Mouse (Mus musculus): Measurements from ENCODE around the gene Hagh. TPM values are rescaled to one million over a fixed set of nuclear protein-coding genes. Genes with fewer than 3 reads are reported as not detected.

Gene Hagh
- total and polyA plus RNA-seq, 3 experiments, result 22.1 to 30.4 (median 22.3) TPM

DNA sequence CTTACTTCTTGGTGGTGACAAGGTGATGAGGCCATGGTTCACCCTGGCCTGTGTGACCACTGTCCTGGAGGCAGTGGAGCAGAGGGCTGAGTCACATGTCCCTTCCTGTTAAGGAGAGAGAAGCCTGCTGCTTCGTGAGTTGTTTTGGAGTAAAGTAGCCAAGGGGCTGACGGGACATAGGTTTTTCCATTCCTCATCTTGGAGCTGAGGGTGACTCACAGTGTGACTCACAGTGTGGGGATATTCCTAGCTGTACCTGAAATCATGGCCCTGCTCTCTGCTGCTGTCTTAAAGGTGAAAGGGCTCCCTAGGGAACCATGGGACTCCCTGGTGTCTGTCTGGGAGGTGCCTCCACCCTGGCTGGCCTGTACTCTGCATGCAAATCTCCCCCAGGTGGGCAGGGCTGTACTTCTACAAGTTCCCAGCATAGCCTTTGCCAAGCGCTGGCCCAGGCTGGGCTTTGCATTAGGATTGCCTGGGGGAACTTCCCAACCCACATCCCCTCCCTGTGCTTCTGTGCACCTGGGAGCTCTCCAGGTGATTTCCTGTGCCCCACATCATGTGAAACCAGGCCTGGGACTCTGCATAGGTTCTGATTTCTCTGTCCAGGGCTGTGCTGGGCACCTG, 16.0 kb downstream of the Hagh start:
- Histone ChIP-seq H3K9me3 (replicated peaks) (no peaks in the 10 kb centered on the region), H3K4me1 (ENCODE audit: insufficient read depth, low read depth, low read length) (peaks cover 39% of the 10 kb centered on the region), H3K36me3 (replicated peaks) (peaks cover 80% of the 10 kb centered on the region), H3K4me3 (ENCODE audit: low read depth, low read length) (no peak overlapping the region), H3K27me3 (ENCODE audit: insufficient read depth, low read length) (no peaks in the 10 kb centered on the region)
- TF ChIP-seq GATA2 (IDR thresholded peaks at IDR 0.05; ENCODE audit: borderline replicate concordance, low read depth, low read length) (no peak), TAL1 (conservative IDR thresholded peaks at IDR 0.05; ENCODE audit: low read depth, low read length) (no peak), POLR2AphosphoS5 (IDR thresholded peaks at IDR 0.05; ENCODE audit: insufficient replicate concordance, low read depth, low read length) (no peak), GATA1 (IDR thresholded peaks at IDR 0.05; ENCODE audit: borderline replicate concordance, low read length) (no peak), CTCF (IDR thresholded peaks at IDR 0.05; ENCODE audit: low read depth, low read length) (no peak)
- DNase-seq (ENCODE audit: low spot score) (no peak), ATAC-seq (ENCODE audit: extremely low read depth, insufficient number of reproducible peaks, low FRiP score, poor library complexity, severe bottlenecking) (no peak)

GRCm38 (mm10) chr17:24856589-24856988, 16.6 kb downstream of the Hagh start:
- ATAC-seq (ENCODE audit: extremely low read depth, insufficient number of reproducible peaks, low FRiP score, poor library complexity, severe bottlenecking), result no peak
- no peak overlapping the region for H3K4me3 ChIP-seq (ENCODE audit: low read depth, low read length)
- no peaks in the 10 kb centered on the region for H3K27me3 ChIP-seq (ENCODE audit: insufficient read depth, low read length)
- TF ChIP-seq POLR2AphosphoS5 (IDR thresholded peaks at IDR 0.05; ENCODE audit: insufficient replicate concordance, low read depth, low read length) (no peak), CTCF (IDR thresholded peaks at IDR 0.05; ENCODE audit: low read depth, low read length) (no peak), GATA2 (IDR thresholded peaks at IDR 0.05; ENCODE audit: borderline replicate concordance, low read depth, low read length) (no peak), GATA1 (IDR thresholded peaks at IDR 0.05; ENCODE audit: borderline replicate concordance, low read length) (no peak), TAL1 (conservative IDR thresholded peaks at IDR 0.05; ENCODE audit: low read depth, low read length) (no peak)
- H3K9me3 ChIP-seq (replicated peaks), result no peaks in the 10 kb centered on the region
- peaks cover 86% of the 10 kb centered on the region for H3K36me3 ChIP-seq (replicated peaks)
- peaks cover 33% of the 10 kb centered on the region for H3K4me1 ChIP-seq (ENCODE audit: insufficient read depth, low read depth, low read length)
- DNase-seq (ENCODE audit: low spot score), result no peak

GRCm38 (mm10) chr17:24857831-24858470, 18.0 kb downstream of the Hagh start:
- no peaks in the 10 kb centered on the region for H3K9me3 ChIP-seq (replicated peaks)
- peaks cover 29% of the 10 kb centered on the region for H3K4me1 ChIP-seq (ENCODE audit: insufficient read depth, low read depth, low read length)
- no peak overlapping the region; the same call in 1 of the 2 replicates for H3K4me3 ChIP-seq (ENCODE audit: low read depth, low read length)
- no peak for TF ChIP-seq TAL1 (conservative IDR thresholded peaks at IDR 0.05; ENCODE audit: low read depth, low read length)
- TF ChIP-seq POLR2AphosphoS5 (IDR thresholded peaks at IDR 0.05; ENCODE audit: insufficient replicate concordance, low read depth, low read length), result no peak
- no peak for TF ChIP-seq GATA1 (IDR thresholded peaks at IDR 0.05; ENCODE audit: borderline replicate concordance, low read length)
- no peak for TF ChIP-seq CTCF (IDR thresholded peaks at IDR 0.05; ENCODE audit: low read depth, low read length)
- TF ChIP-seq GATA2 (IDR thresholded peaks at IDR 0.05; ENCODE audit: borderline replicate concordance, low read depth, low read length), result no peak
- ATAC-seq (ENCODE audit: extremely low read depth, insufficient number of reproducible peaks, low FRiP score, poor library complexity, severe bottlenecking) (no peak), DNase-seq (ENCODE audit: low spot score) (no peak)
- H3K36me3 ChIP-seq (replicated peaks), result peaks cover 92% of the 10 kb centered on the region
- no peaks in the 10 kb centered on the region for H3K27me3 ChIP-seq (ENCODE audit: insufficient read depth, low read length)

DNA sequence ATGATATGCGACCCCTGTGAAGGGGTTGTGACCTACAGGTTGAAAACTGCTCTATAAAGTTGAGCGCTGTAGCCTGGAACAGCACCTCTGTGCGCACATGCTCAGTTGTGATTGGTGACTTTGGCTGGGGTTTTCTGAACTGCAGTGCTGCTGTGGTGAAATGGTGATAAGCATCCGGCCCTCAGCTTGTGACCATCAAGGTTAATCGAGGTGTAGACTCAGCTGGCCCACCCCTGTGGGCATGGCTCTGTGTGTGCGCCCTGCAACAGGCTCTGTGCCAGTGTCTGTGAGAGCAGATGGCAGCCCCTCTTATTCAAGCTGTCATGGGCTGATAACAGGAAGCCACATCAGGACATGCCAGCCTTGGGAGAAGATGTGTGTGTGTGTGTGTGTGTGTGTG, 19.0 kb downstream of the Hagh start:
- Histone ChIP-seq H3K27me3 (ENCODE audit: insufficient read depth, low read length) (no peaks in the 10 kb centered on the region), H3K4me3 (ENCODE audit: low read depth, low read length) (no peak overlapping the region), H3K36me3 (replicated peaks) (peaks cover 93% of the 10 kb centered on the region), H3K4me1 (ENCODE audit: insufficient read depth, low read depth, low read length) (peaks cover 29% of the 10 kb centered on the region), H3K9me3 (replicated peaks) (no peaks in the 10 kb centered on the region)
- peak; percentile 71 for DNase-seq (ENCODE audit: low spot score)
- ATAC-seq (ENCODE audit: extremely low read depth, insufficient number of reproducible peaks, low FRiP score, poor library complexity, severe bottlenecking), result peak; percentile 60
- TF ChIP-seq GATA2 (IDR thresholded peaks at IDR 0.05; ENCODE audit: borderline replicate concordance, low read depth, low read length) (no peak), CTCF (IDR thresholded peaks at IDR 0.05; ENCODE audit: low read depth, low read length) (no peak), POLR2AphosphoS5 (IDR thresholded peaks at IDR 0.05; ENCODE audit: insufficient replicate concordance, low read depth, low read length) (no peak), TAL1 (conservative IDR thresholded peaks at IDR 0.05; ENCODE audit: low read depth, low read length) (peak; percentile 62)

DNA sequence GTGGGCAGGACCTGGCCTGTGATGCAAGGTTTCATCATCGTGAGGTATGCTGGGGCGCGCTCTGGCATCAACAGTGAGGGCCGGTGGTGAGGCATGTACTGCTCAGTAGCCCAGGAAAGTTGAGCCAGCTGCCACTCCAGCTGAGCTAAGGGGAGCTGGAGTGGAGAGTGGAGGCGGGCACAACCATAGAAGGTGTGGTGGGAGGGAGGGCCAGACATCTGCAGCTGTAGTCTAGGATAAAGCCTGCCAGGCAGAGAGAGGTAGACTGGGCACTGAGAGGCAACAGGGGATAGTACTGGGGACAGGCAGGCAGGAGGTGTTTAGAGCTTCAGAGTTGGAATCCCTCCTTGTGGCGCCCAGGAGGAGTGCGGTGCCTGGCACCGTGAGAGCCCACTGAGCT, 20.1 kb downstream of the Hagh start:
- Histone ChIP-seq H3K27me3 (ENCODE audit: insufficient read depth, low read length) (no peaks in the 10 kb centered on the region), H3K9me3 (replicated peaks) (no peaks in the 10 kb centered on the region), H3K4me3 (ENCODE audit: low read depth, low read length) (0 out of 2 replicates have a peak overlapping the region, but pooled peaks have one; percentile 18), H3K36me3 (replicated peaks) (peaks cover 95% of the 10 kb centered on the region), H3K4me1 (ENCODE audit: insufficient read depth, low read depth, low read length) (peaks cover 29% of the 10 kb centered on the region)
- ATAC-seq (ENCODE audit: extremely low read depth, insufficient number of reproducible peaks, low FRiP score, poor library complexity, severe bottlenecking) (no peak), DNase-seq (ENCODE audit: low spot score) (no peak)
- TF ChIP-seq CTCF (IDR thresholded peaks at IDR 0.05; ENCODE audit: low read depth, low read length) (no peak), POLR2AphosphoS5 (IDR thresholded peaks at IDR 0.05; ENCODE audit: insufficient replicate concordance, low read depth, low read length) (no peak), GATA2 (IDR thresholded peaks at IDR 0.05; ENCODE audit: borderline replicate concordance, low read depth, low read length) (no peak), GATA1 (IDR thresholded peaks at IDR 0.05; ENCODE audit: borderline replicate concordance, low read length) (no peak), TAL1 (conservative IDR thresholded peaks at IDR 0.05; ENCODE audit: low read depth, low read length) (no peak)

DNA sequence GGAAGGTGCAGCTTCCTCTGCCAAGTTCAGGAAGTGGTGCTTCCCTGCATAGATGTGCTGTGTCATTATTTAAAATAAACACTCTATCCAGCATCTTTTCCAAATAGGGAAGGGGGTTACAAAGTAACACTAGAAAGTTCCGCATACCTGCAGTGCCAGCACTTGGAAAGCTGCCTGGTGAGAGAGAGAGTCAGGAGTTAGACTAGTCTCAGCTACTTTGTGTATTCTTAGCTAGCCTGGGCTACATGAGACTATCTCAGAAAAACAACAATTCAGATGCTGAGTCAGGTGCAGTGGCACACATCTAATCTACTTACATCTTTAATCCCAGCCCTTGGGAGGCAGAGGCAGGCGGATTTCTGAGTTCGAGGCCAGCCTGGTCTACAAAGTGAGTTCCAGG, 21.8 kb downstream of the Hagh start:
- no peaks in the 10 kb centered on the region for H3K9me3 ChIP-seq (replicated peaks)
- H3K27me3 ChIP-seq (ENCODE audit: insufficient read depth, low read length), result no peaks in the 10 kb centered on the region
- DNase-seq (ENCODE audit: low spot score) (no peak), ATAC-seq (ENCODE audit: extremely low read depth, insufficient number of reproducible peaks, low FRiP score, poor library complexity, severe bottlenecking) (no peak)
- H3K36me3 ChIP-seq (replicated peaks), result peaks cover 94% of the 10 kb centered on the region
- TF ChIP-seq TAL1 (conservative IDR thresholded peaks at IDR 0.05; ENCODE audit: low read depth, low read length) (no peak), POLR2AphosphoS5 (IDR thresholded peaks at IDR 0.05; ENCODE audit: insufficient replicate concordance, low read depth, low read length) (no peak), GATA2 (IDR thresholded peaks at IDR 0.05; ENCODE audit: borderline replicate concordance, low read depth, low read length) (no peak)
- no peak overlapping the region for H3K4me3 ChIP-seq (ENCODE audit: low read depth, low read length)
- H3K4me1 ChIP-seq (ENCODE audit: insufficient read depth, low read depth, low read length), result peaks cover 29% of the 10 kb centered on the region

Data from G1E (cell line).